Mouse (Mus musculus): ENCODE measurements around the gene Tac4. TPM values are rescaled to one million over a fixed set of nuclear protein-coding genes. Genes with fewer than 3 reads are reported as not detected.
A peak's percentile ranks its signal among the peaks of the same experiment; 100 is the strongest.

Gene Tac4
- total RNA-seq, 1 experiment, result 0.18 TPM

GRCm38 (mm10) chr11:95276056-95276455 lies 14.7 kb downstream of the Tac4 start:
- no peak for TF ChIP-seq HCFC1 (IDR thresholded peaks at IDR 0.05; ENCODE audit: borderline replicate concordance, insufficient read depth, low read length)
- no peak for TF ChIP-seq ZC3H11A (IDR thresholded peaks at IDR 0.05; ENCODE audit: borderline replicate concordance, low read depth, low read length)
- Histone ChIP-seq H3K4me3 (ENCODE audit: insufficient read depth in 1 of 2, low read depth in 1 of 2, low read length in 2 of 2, poor library complexity in 1 of 2, severe bottlenecking in 1 of 2) (no peak overlapping the region), H3K9ac (ENCODE audit: insufficient read depth, low read depth, low read length, poor library complexity, severe bottlenecking) (no peak overlapping the region), H3K4me1 (ENCODE audit: control insufficient read depth in 2 of 2, insufficient read depth in 2 of 2, low read length in 2 of 2, poor library complexity in 1 of 2) (peaks cover 6 to 14% of the 10 kb centered on the region in 2 experiments), H3K27ac (ENCODE audit: insufficient read depth, low read depth, low read length, poor library complexity, severe bottlenecking) (no peak overlapping the region), H3K9me3 (ENCODE audit: control insufficient read depth, insufficient read depth, low read depth, low read length) (no peaks in the 10 kb centered on the region), H3K36me3 (ENCODE audit: control insufficient read depth, insufficient read depth, low read length, poor library complexity, severe bottlenecking) (peaks cover 74% of the 10 kb centered on the region)
- in situ Hi-C loops (cut with MboI; ENCODE audit: low sequenced_read_pairs in 2 of 2, unreplicated experiment in 2 of 2), result loop anchor here in 1 of 2 experiments (25.0 kb wide), 1 partner anchor 1886 kb away; the partner anchor contains the start of gene Tbkbp1
- DNase-seq (ENCODE audit: low read depth, low spot score), result no peak

DNA sequence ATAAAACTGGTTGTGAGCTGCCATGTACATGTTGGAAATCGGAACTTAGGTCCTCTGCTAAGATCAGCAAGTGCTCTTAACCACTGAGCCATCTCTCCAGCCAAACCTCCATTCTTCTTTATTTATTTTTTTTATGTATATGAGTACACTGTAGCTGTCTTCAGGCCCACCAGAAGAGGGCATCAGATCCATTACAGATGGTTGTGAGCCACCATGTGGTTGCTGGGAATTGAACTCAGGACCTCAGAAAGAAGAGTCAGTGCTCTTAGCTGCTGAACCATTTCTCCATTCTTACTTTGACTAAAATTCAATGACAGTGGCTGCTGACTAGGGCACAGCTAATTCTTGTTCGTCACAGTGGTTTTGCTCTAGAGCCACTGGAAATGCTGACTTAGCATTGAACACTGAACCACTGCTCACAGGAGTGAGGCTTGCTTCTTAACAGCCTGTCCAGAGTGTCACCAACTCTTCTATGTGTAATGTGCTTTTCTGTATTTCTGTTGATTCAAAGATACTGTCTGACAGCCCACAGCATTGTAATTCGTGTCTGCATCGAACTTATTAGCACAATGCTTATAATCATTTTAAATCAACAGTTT lies 17.8 kb downstream of the Tac4 start:
- Histone ChIP-seq H3K9ac (ENCODE audit: insufficient read depth, low read depth, low read length, poor library complexity, severe bottlenecking) (no peak overlapping the region), H3K4me3 (ENCODE audit: insufficient read depth in 1 of 2, low read depth in 1 of 2, low read length in 2 of 2, poor library complexity in 1 of 2, severe bottlenecking in 1 of 2) (no peak overlapping the region), H3K9me3 (ENCODE audit: control insufficient read depth, insufficient read depth, low read depth, low read length) (no peaks in the 10 kb centered on the region), H3K27ac (ENCODE audit: insufficient read depth, low read depth, low read length, poor library complexity, severe bottlenecking) (no peak overlapping the region), H3K36me3 (ENCODE audit: control insufficient read depth, insufficient read depth, low read length, poor library complexity, severe bottlenecking) (peaks cover 64% of the 10 kb centered on the region), H3K4me1 (ENCODE audit: control insufficient read depth in 2 of 2, insufficient read depth in 2 of 2, low read length in 2 of 2, poor library complexity in 1 of 2) (peaks cover 3 to 8% of the 10 kb centered on the region in 2 experiments)
- DNase-seq (ENCODE audit: low read depth, low spot score), result no peak
- in situ Hi-C loops (cut with MboI; ENCODE audit: low sequenced_read_pairs in 2 of 2, unreplicated experiment in 2 of 2), result loop anchor here in 1 of 2 experiments (25.0 kb wide), 1 partner anchor 1883 kb away; the partner anchor contains the start of gene Tbkbp1
- TF ChIP-seq CHD2 (IDR thresholded peaks at IDR 0.05; ENCODE audit: low read depth, low read length) (no peak), MAFK (IDR thresholded peaks at IDR 0.05; ENCODE audit: insufficient read depth, low read depth, low read length) (peak; percentile 71; the same call in 1 of the 2 replicates), ZC3H11A (IDR thresholded peaks at IDR 0.05; ENCODE audit: borderline replicate concordance, low read depth, low read length) (no peak), ZNF384 (IDR thresholded peaks at IDR 0.05; ENCODE audit: low read depth, low read length) (no peak), HCFC1 (IDR thresholded peaks at IDR 0.05; ENCODE audit: borderline replicate concordance, insufficient read depth, low read length) (no peak)

- DNase-seq (ENCODE audit: low read depth, low spot score), result no peak
- in situ Hi-C loops (cut with MboI; ENCODE audit: low sequenced_read_pairs in 2 of 2, unreplicated experiment in 2 of 2), result loop anchor here in 1 of 2 experiments (25.0 kb wide), 1 partner anchor 1880 kb away; the partner anchor contains the start of gene Tbkbp1
Measured at GRCm38 (mm10) chr11:95282331-95282730, 21.0 kb downstream of the Tac4 start.

GRCm38 (mm10) chr11:95291998-95292397 lies 30.7 kb downstream of the Tac4 start:
- peaks cover 43% of the 10 kb centered on the region for H3K36me3 ChIP-seq (ENCODE audit: control insufficient read depth, insufficient read depth, low read length, poor library complexity, severe bottlenecking)
- H3K4me1 ChIP-seq (ENCODE audit: control insufficient read depth in 2 of 2, insufficient read depth in 2 of 2, low read length in 2 of 2, poor library complexity in 1 of 2), result no peaks in the 10 kb centered on the region; a peak in 2 of 4 replicates
- no peaks in the 10 kb centered on the region for H3K9me3 ChIP-seq (ENCODE audit: control insufficient read depth, insufficient read depth, low read depth, low read length)
- TF ChIP-seq ZC3H11A (IDR thresholded peaks at IDR 0.05; ENCODE audit: borderline replicate concordance, low read depth, low read length), result no peak
- TF ChIP-seq ZNF384 (IDR thresholded peaks at IDR 0.05; ENCODE audit: low read depth, low read length), result no peak
- H3K4me3 ChIP-seq (ENCODE audit: insufficient read depth in 1 of 2, low read depth in 1 of 2, low read length in 2 of 2, poor library complexity in 1 of 2, severe bottlenecking in 1 of 2), result no peak overlapping the region
- no peak for DNase-seq (ENCODE audit: low read depth, low spot score)
- in situ Hi-C loops (cut with MboI; ENCODE audit: low sequenced_read_pairs in 2 of 2, unreplicated experiment in 2 of 2), result loop anchor here in 1 of 2 experiments (25.0 kb wide), 1 partner anchor 1870 kb away; the partner anchor contains the start of gene Tbkbp1
- no peak overlapping the region for H3K27ac ChIP-seq (ENCODE audit: insufficient read depth, low read depth, low read length, poor library complexity, severe bottlenecking)
- no peak overlapping the region for H3K9ac ChIP-seq (ENCODE audit: insufficient read depth, low read depth, low read length, poor library complexity, severe bottlenecking)

More at GRCm38 (mm10) chr11:95282331-95282730, 21.0 kb downstream of the Tac4 start:
- Histone ChIP-seq H3K9ac (ENCODE audit: insufficient read depth, low read depth, low read length, poor library complexity, severe bottlenecking) (no peak overlapping the region), H3K36me3 (ENCODE audit: control insufficient read depth, insufficient read depth, low read length, poor library complexity, severe bottlenecking) (peaks cover 61% of the 10 kb centered on the region), H3K4me3 (ENCODE audit: insufficient read depth in 1 of 2, low read depth in 1 of 2, low read length in 2 of 2, poor library complexity in 1 of 2, severe bottlenecking in 1 of 2) (no peak overlapping the region), H3K9me3 (ENCODE audit: control insufficient read depth, insufficient read depth, low read depth, low read length) (no peaks in the 10 kb centered on the region), H3K4me1 (ENCODE audit: control insufficient read depth in 2 of 2, insufficient read depth in 2 of 2, low read length in 2 of 2, poor library complexity in 1 of 2) (no peaks in the 10 kb centered on the region), H3K27ac (ENCODE audit: insufficient read depth, low read depth, low read length, poor library complexity, severe bottlenecking) (no peak overlapping the region)
- TF ChIP-seq MAFK (IDR thresholded peaks at IDR 0.05; ENCODE audit: insufficient read depth, low read depth, low read length) (no peak), CHD2 (IDR thresholded peaks at IDR 0.05; ENCODE audit: low read depth, low read length) (no peak), ZNF384 (IDR thresholded peaks at IDR 0.05; ENCODE audit: low read depth, low read length) (no peak), HCFC1 (IDR thresholded peaks at IDR 0.05; ENCODE audit: borderline replicate concordance, insufficient read depth, low read length) (no peak), ZC3H11A (IDR thresholded peaks at IDR 0.05; ENCODE audit: borderline replicate concordance, low read depth, low read length) (no peak)
